Mouse (Mus musculus): ENCODE measurements around the gene Olfr2. TPM values are rescaled to one million over a fixed set of nuclear protein-coding genes. Genes with fewer than 3 reads are reported as not detected.

Gene Olfr2
- polyA plus RNA-seq, 1 experiment from 2014 or later, result not detected

DNA sequence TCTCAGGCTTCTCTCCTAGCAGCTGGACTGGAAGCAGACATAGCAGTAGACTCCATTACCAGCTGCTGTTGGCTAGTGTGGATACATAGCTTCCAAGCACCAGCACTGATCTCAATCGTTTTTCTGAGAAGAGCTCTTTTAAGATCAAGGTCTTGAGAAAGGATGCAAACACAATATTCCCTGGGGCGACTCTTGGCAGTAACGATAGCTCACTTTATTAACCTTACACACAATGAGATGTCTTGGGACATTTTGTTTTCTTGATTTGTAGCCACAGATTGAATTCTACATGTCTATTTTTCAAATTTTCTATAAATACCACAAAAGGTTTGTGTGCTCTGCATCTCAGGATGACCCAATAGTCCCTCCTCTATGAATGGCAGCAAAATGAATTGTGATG lies 57.7 kb downstream of the Olfr2 start, which contains the start of gene Olfr710:
TSS of gene Olfr710 (minus strand) at position 101 of the 400 bp plus-strand sequence.
- ATAC-seq (replicated peaks; ENCODE audit: low FRiP score), result no peak
- Histone ChIP-seq H3K4me1 (no peaks in the 10 kb centered on the region), H3K9me3 (replicated peaks) (no peaks in the 10 kb centered on the region), H3K27ac (no peak within 1 kb of the TSS), H3K4me3 (replicated peaks) (no peak within 1 kb of the TSS), H3K27me3 (no peaks in the 10 kb centered on the region), H3K36me3 (no peaks in the 10 kb centered on the region), H3K9ac (no peak within 1 kb of the TSS), H3K4me2 (no peak within 1 kb of the TSS)
- WGBS, result 84% methylated on average over 3 of the region's 3 CpGs

Other genes starting within 250 kb of the Olfr2 start
- not detected in 2 replicates for gene Olfr699, start 212.9 kb downstream of the Olfr2 start, polyA plus RNA-seq (2015; fragmentation: Nextera tagmentation; extraction: Ambion mirVana)
- gene Olfr700, start 197.2 kb downstream of the Olfr2 start, polyA plus RNA-seq (2015; fragmentation: Nextera tagmentation; extraction: Ambion mirVana), result not detected in 2 replicates
- gene Olfr701, start 191.9 kb downstream of the Olfr2 start, polyA plus RNA-seq (2015; fragmentation: Nextera tagmentation; extraction: Ambion mirVana), result not detected in 2 replicates
- gene Olfr702, start 172.2 kb downstream of the Olfr2 start, polyA plus RNA-seq (2015; fragmentation: Nextera tagmentation; extraction: Ambion mirVana), result not detected in 2 replicates
- gene Olfr703, start 162.7 kb downstream of the Olfr2 start, polyA plus RNA-seq (2015; fragmentation: Nextera tagmentation; extraction: Ambion mirVana), result not detected in 2 replicates
- not detected in 2 replicates for gene Olfr704, start 142.9 kb downstream of the Olfr2 start, polyA plus RNA-seq (2015; fragmentation: Nextera tagmentation; extraction: Ambion mirVana)
- gene Olfr705, start 129.2 kb downstream of the Olfr2 start, polyA plus RNA-seq (2015; fragmentation: Nextera tagmentation; extraction: Ambion mirVana), result not detected in 2 replicates
- not detected in 2 replicates for gene Olfr706, start 117.9 kb downstream of the Olfr2 start, polyA plus RNA-seq (2015; fragmentation: Nextera tagmentation; extraction: Ambion mirVana)
- not detected in 2 replicates for gene Olfr707, start 104.8 kb downstream of the Olfr2 start, polyA plus RNA-seq (2015; fragmentation: Nextera tagmentation; extraction: Ambion mirVana)
- not detected in 2 replicates for gene Olfr1532-ps1, start 98.1 kb downstream of the Olfr2 start, polyA plus RNA-seq (2015; fragmentation: Nextera tagmentation; extraction: Ambion mirVana)
- gene Olfr709-ps1, start 73.9 kb downstream of the Olfr2 start, polyA plus RNA-seq (2015; fragmentation: Nextera tagmentation; extraction: Ambion mirVana), result not detected in 2 replicates
- gene Olfr710, start 57.8 kb downstream of the Olfr2 start, polyA plus RNA-seq (2015; fragmentation: Nextera tagmentation; extraction: Ambion mirVana), result not detected in 2 replicates
- not detected in 2 replicates for gene Olfr6, start 42.1 kb downstream of the Olfr2 start, polyA plus RNA-seq (2015; fragmentation: Nextera tagmentation; extraction: Ambion mirVana)
- not detected in 2 replicates for gene Olfr711, start 30.6 kb downstream of the Olfr2 start, polyA plus RNA-seq (2015; fragmentation: Nextera tagmentation; extraction: Ambion mirVana)
- not detected in 2 replicates for gene Olfr713, start 25.1 kb upstream of the Olfr2 start, polyA plus RNA-seq (2015; fragmentation: Nextera tagmentation; extraction: Ambion mirVana)
- gene Olfr714, start 64.9 kb upstream of the Olfr2 start, polyA plus RNA-seq (2015; fragmentation: Nextera tagmentation; extraction: Ambion mirVana), result not detected in 2 replicates
- gene Olfr17, start 87.1 kb upstream of the Olfr2 start, polyA plus RNA-seq (2015; fragmentation: Nextera tagmentation; extraction: Ambion mirVana), result not detected in 2 replicates
- not detected in 2 replicates for gene Olfr715b, start 104.3 kb upstream of the Olfr2 start, polyA plus RNA-seq (2015; fragmentation: Nextera tagmentation; extraction: Ambion mirVana)
- not detected in 2 replicates for gene Olfr715, start 125.0 kb upstream of the Olfr2 start, polyA plus RNA-seq (2015; fragmentation: Nextera tagmentation; extraction: Ambion mirVana)
- not detected in 2 replicates for gene Olfr716, start 132.3 kb upstream of the Olfr2 start, polyA plus RNA-seq (2015; fragmentation: Nextera tagmentation; extraction: Ambion mirVana)
- not detected in 2 replicates for gene Nlrp14, start 160.9 kb upstream of the Olfr2 start, polyA plus RNA-seq (2015; fragmentation: Nextera tagmentation; extraction: Ambion mirVana)
- not detected in 2 replicates for gene Rbmxl2, start 203.4 kb upstream of the Olfr2 start, polyA plus RNA-seq (2015; fragmentation: Nextera tagmentation; extraction: Ambion mirVana)